Mouse (Mus musculus) spleen, postnatal 0 days (tissue): ENCODE results near the gene Gm3500. TPM values are rescaled to one million over a fixed set of nuclear protein-coding genes. Genes with fewer than 3 reads are reported as not detected.

Experiments used
- polyA plus RNA-seq: library from polyadenylated mRNA; unstranded; fragments of >200 nt; fragmentation: Nextera tagmentation; extraction: Ambion mirVana; gene quantifications from 2 replicates; pipeline ENCODE4 v1.2.1, GENCODE M21; 2015

Gm3500 gene
- 0.11 TPM in 1 of 2 replicates, not detected in the other for polyA plus RNA-seq

DNA sequence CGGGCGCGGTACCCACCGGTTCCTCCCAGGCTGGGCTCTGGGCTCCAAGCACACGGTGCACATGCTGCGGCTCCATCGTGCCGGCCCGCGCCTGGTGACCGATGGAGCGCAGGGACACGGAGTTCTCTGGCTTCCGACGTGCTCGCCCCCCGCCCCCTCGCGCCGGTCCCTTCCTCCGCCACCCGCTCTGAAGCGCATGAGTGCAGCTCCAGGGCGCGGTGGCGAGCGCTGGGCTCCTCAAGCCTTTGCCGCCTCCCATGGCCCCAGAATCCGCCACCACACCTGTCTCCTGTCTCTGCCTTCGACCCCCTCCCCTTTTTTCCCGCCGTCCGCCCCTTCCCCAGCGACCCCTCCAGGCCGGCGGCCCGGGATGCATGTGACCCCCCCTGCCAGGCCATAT lies at the start of gene Gm3500:
Gene Gm3500, minus strand, starts transcription at position 101 of the 400 bp plus-strand sequence.

GRCm38 (mm10) chr14:5334828-5335227 lies 54.0 kb downstream of the Gm3500 start, which contains the start of gene Gm3542:
Gene Gm3542, minus strand, starts transcription at chr14:5334928.

Other genes starting within 250 kb of the Gm3500 start
- not detected in 2 replicates for gene Gm3317, start 224.5 kb downstream of the Gm3500 start, polyA plus RNA-seq
- not detected in 2 replicates for gene Gm8271, start 203.3 kb downstream of the Gm3500 start, polyA plus RNA-seq
- gene Gm3526, start 128.5 kb downstream of the Gm3500 start, polyA plus RNA-seq: not detected in 2 replicates
- gene Gm3542, start 54.1 kb downstream of the Gm3500 start, polyA plus RNA-seq: not detected in 2 replicates
- gene Gm3194, start 66.4 kb upstream of the Gm3500 start, polyA plus RNA-seq: 0.13 TPM in 1 of 2 replicates, not detected in the other
- not detected in 2 replicates for gene Gm8246, start 88.8 kb upstream of the Gm3500 start, polyA plus RNA-seq
- not detected in 2 replicates for gene Gm3187, start 95.2 kb upstream of the Gm3500 start, polyA plus RNA-seq
- 0.12 and 0.24 TPM in 2 replicates for gene Gm3488, start 112.6 kb upstream of the Gm3500 start, polyA plus RNA-seq
- not detected in 2 replicates for gene Gm3532, start 149.4 kb upstream of the Gm3500 start, polyA plus RNA-seq
- gene Gm8265, start 244.0 kb upstream of the Gm3500 start, polyA plus RNA-seq: not detected in 2 replicates